Mouse (Mus musculus) kidney, postnatal 0 days (tissue): ENCODE data around the gene Dlg1. TPM values are rescaled to one million over a fixed set of nuclear protein-coding genes. Genes with fewer than 3 reads are reported as not detected.

Experiments used
- ATAC-seq: fragments of 200-750 bp; cut with Nextera tagmentation; replicated peaks from 2 replicates; pipeline ENCODE4 v1.8.0; 2017; ENCODE audit warnings: low read depth, moderate number of reproducible peaks, moderate TSS enrichment, moderate library complexity; ENCODE audit not compliant: low FRiP score
- DNase-seq: peaks from one replicate; pipeline ENCODE4 v3.0.0-alpha.2; 2016; ENCODE audit warnings: low spot score
- H3K27ac ChIP-seq: fragments of 300-500 bp; sonication (generic); 2 replicates; pipeline ENCODE4 v1.5.1; 2014; ENCODE audit warnings: mild to moderate bottlenecking
- H3K27me3 ChIP-seq: fragments of 300-500 bp; sonication (generic); 2 replicates; pipeline ENCODE4 v1.6.1; 2014; ENCODE audit warnings: low read length, mixed read lengths; ENCODE audit not compliant: insufficient read depth
- H3K36me3 ChIP-seq: fragments of 300-500 bp; sonication (generic); 2 replicates; pipeline ENCODE4 v1.6.1; 2014; ENCODE audit warnings: low read length, mixed read lengths; ENCODE audit not compliant: insufficient read depth
- H3K4me1 ChIP-seq: fragments of 300-500 bp; sonication (generic); replicated peaks from 2 replicates; pipeline ENCODE4 v1.6.1; 2014; ENCODE audit warnings: antibody characterized with exemption, low read length, mixed read lengths; ENCODE audit not compliant: insufficient read depth
- H3K4me2 ChIP-seq: fragments of 300-500 bp; sonication (generic); 2 replicates; pipeline ENCODE4 v1.6.1; 2014; ENCODE audit warnings: mild to moderate bottlenecking, low read length, moderate library complexity, mixed read lengths
- H3K4me3 ChIP-seq: fragments of 300-500 bp; sonication (generic); replicated peaks from 2 replicates; pipeline ENCODE4 v1.5.1; 2014; ENCODE audit warnings: low read depth, low read length
- H3K9ac ChIP-seq: fragments of 300-500 bp; sonication (generic); 2 replicates; pipeline ENCODE4 v1.6.1; 2014; ENCODE audit warnings: low read depth, low read length
- H3K9me3 ChIP-seq: fragments of 300-500 bp; sonication (generic); replicated peaks from 2 replicates; pipeline ENCODE4 v1.6.1; 2016; ENCODE audit warnings: low read length, inconsistent platforms, mixed read lengths
- CTCF ChIP-seq: IDR thresholded peaks from 2 replicates; pipeline ENCODE4 v1.5.1; 2016; ENCODE audit warnings: antibody characterized with exemption, low read depth, mild to moderate bottlenecking, moderate library complexity
- WGBS: fragments of 180-500 bp; shearing (Covaris S2); extraction: QIAGEN DNeasy Blood & Tissue Kit; methylation state at CpG from one replicate; pipeline ENCODE4 v1.1.7; 2014; 5-methylcytosine and 5-hydroxymethylcytosine counted together
- polyA plus RNA-seq: library from polyadenylated mRNA; unstranded; fragments of >200 nt; fragmentation: Nextera tagmentation; extraction: Ambion mirVana; gene quantifications from 2 replicates; pipeline ENCODE4 v1.2.1, GENCODE M21; 2015

Dlg1 gene
- polyA plus RNA-seq, 1 experiment from 2014 or later, result 19.3 TPM

GRCm38 (mm10) chr16:31880146-31880840 is 217.1 kb downstream of the Dlg1 start:
- no peaks in the 10 kb centered on the region for H3K27me3 ChIP-seq
- no peak overlapping the region for H3K27ac ChIP-seq
- ATAC-seq (no peak), DNase-seq (no peak)
- H3K4me3 ChIP-seq, result no peak overlapping the region
- no peak for TF ChIP-seq CTCF
- no peak overlapping the region for H3K4me2 ChIP-seq
- H3K9me3 ChIP-seq, result no peaks in the 10 kb centered on the region
- WGBS, result 72% methylated on average over 8 of the region's 8 CpGs
- H3K4me1 ChIP-seq, result peaks cover 15% of the 10 kb centered on the region
- H3K36me3 ChIP-seq, result no peaks in the 10 kb centered on the region
- no peak overlapping the region for H3K9ac ChIP-seq

GRCm38 (mm10) chr16:31882381-31882908 is 219.2 kb downstream of the Dlg1 start:
- Histone ChIP-seq H3K36me3 (no peaks in the 10 kb centered on the region), H3K4me3 (no peak overlapping the region), H3K9me3 (no peaks in the 10 kb centered on the region), H3K27ac (no peak overlapping the region), H3K9ac (no peak overlapping the region), H3K27me3 (no peaks in the 10 kb centered on the region), H3K4me2 (no peak overlapping the region), H3K4me1 (peaks cover 15% of the 10 kb centered on the region)
- DNase-seq, result no peak
- WGBS, result 85% methylated on average over 9 of the region's 9 CpGs
- no peak for ATAC-seq
- TF ChIP-seq CTCF, result no peak

GRCm38 (mm10) chr16:31883302-31883701 is 220.1 kb downstream of the Dlg1 start:
- H3K4me2 ChIP-seq, result 0 out of 2 replicates have a peak overlapping the region, but pooled peaks have one; percentile 11
- H3K27me3 ChIP-seq, result no peaks in the 10 kb centered on the region
- H3K9ac ChIP-seq, result no peak overlapping the region
- 57% methylated on average over 14 of the region's 14 CpGs for WGBS
- no peaks in the 10 kb centered on the region for H3K9me3 ChIP-seq
- no peak overlapping the region for H3K4me3 ChIP-seq
- no peaks in the 10 kb centered on the region for H3K36me3 ChIP-seq
- ATAC-seq (no peak), DNase-seq (peak; percentile 48)
- no peak for TF ChIP-seq CTCF
- H3K27ac ChIP-seq, result no peak overlapping the region
- H3K4me1 ChIP-seq, result peaks cover 15% of the 10 kb centered on the region

- Histone ChIP-seq H3K9ac (no peak overlapping the region), H3K27ac (no peak overlapping the region)
- DNase-seq, result no peak
Measured at GRCm38 (mm10) chr16:31883902-31884301, 220.7 kb downstream of the Dlg1 start.

GRCm38 (mm10) chr16:31890907-31891306 is 227.7 kb downstream of the Dlg1 start:
- Histone ChIP-seq H3K27ac (no peak overlapping the region), H3K9me3 (no peaks in the 10 kb centered on the region), H3K9ac (no peak overlapping the region), H3K4me2 (no peak overlapping the region), H3K27me3 (no peaks in the 10 kb centered on the region), H3K36me3 (no peaks in the 10 kb centered on the region), H3K4me3 (no peak overlapping the region), H3K4me1 (no peaks in the 10 kb centered on the region)
- 78% methylated on average over 7 of the region's 7 CpGs for WGBS
- ATAC-seq (no peak), DNase-seq (no peak)
- no peak for TF ChIP-seq CTCF

More at GRCm38 (mm10) chr16:31883902-31884301, 220.7 kb downstream of the Dlg1 start:
- no peak for TF ChIP-seq CTCF
- peak; percentile 51; the same call in 1 of the 2 replicates for ATAC-seq
- no peaks in the 10 kb centered on the region for H3K36me3 ChIP-seq
- H3K4me2 ChIP-seq, result peak overlapping the region; percentile 11; the same call in 1 of the 2 replicates
- no peak overlapping the region for H3K4me3 ChIP-seq
- H3K27me3 ChIP-seq, result no peaks in the 10 kb centered on the region
- WGBS, result 15% methylated on average over 5 of the region's 6 CpGs
- H3K9me3 ChIP-seq, result no peaks in the 10 kb centered on the region
- H3K4me1 ChIP-seq, result peaks cover 11% of the 10 kb centered on the region

- Histone ChIP-seq H3K27ac (no peak overlapping the region), H3K4me1 (0 out of 2 replicates have a peak, but pooled peaks cover 2% of the 10 kb centered on the region), H3K9me3 (no peaks in the 10 kb centered on the region), H3K36me3 (no peaks in the 10 kb centered on the region), H3K4me3 (no peak overlapping the region), H3K9ac (no peak overlapping the region), H3K27me3 (no peaks in the 10 kb centered on the region), H3K4me2 (no peak overlapping the region)
- 63% methylated on average over 5 of the region's 5 CpGs for WGBS
- TF ChIP-seq CTCF, result no peak
- DNase-seq, result no peak
- ATAC-seq, result no peak
Measured at GRCm38 (mm10) chr16:31893396-31894141, 230.3 kb downstream of the Dlg1 start.
